Mouse (Mus musculus) ES-E14 (cell line): ENCODE data around the gene Irx6. TPM values are rescaled to one million over a fixed set of nuclear protein-coding genes. Genes with fewer than 3 reads are reported as not detected.

ENCODE experiments used
- DNase-seq: peaks from one replicate; pipeline ENCODE4 v3.0.0-alpha.2; 2013; ENCODE audit warnings: low read depth, low spot score
- H3K27ac ChIP-seq: 2 replicates; pipeline ENCODE4 v1.5.1; 2012; ENCODE audit warnings: low read depth, mild to moderate bottlenecking, low read length, moderate library complexity, mixed read lengths; ENCODE audit not compliant: poor library complexity, insufficient read depth, severe bottlenecking
- H3K36me3 ChIP-seq: 2 replicates; pipeline ENCODE4 v1.6.1; 2012; ENCODE audit warnings: mild to moderate bottlenecking, low read length, moderate library complexity, mixed read lengths; ENCODE audit not compliant: control insufficient read depth, poor library complexity, insufficient read depth, severe bottlenecking
- H3K4me1 ChIP-seq, 2 experiments: fragments of 150-350 bp in 1 of 2; sonication (generic) in 1 of 2; 2 replicates each; pipeline ENCODE4 v1.6.1; 2012; ENCODE audit warnings: low read length in 2 of 2, mild to moderate bottlenecking in 1 of 2, mixed read lengths in 1 of 2; ENCODE audit not compliant: control insufficient read depth in 2 of 2, insufficient read depth in 2 of 2, poor library complexity in 1 of 2
- H3K4me3 ChIP-seq, 2 experiments: fragments of 150-350 bp in 1 of 2; sonication (generic) in 1 of 2; 2 replicates each; pipeline ENCODE4 v1.5.1; 2012; ENCODE audit warnings: low read length in 2 of 2, low read depth in 1 of 2, mild to moderate bottlenecking in 1 of 2, mixed read lengths in 1 of 2; ENCODE audit not compliant: insufficient read depth in 1 of 2, poor library complexity in 1 of 2, severe bottlenecking in 1 of 2
- H3K9ac ChIP-seq: 2 replicates; pipeline ENCODE4 v1.6.1; 2012; ENCODE audit warnings: low read depth, mild to moderate bottlenecking, low read length, mixed read lengths; ENCODE audit not compliant: poor library complexity, insufficient read depth, severe bottlenecking
- H3K9me3 ChIP-seq: fragments of 150-350 bp; sonication (generic); 2 replicates; pipeline ENCODE4 v1.6.1; 2012; ENCODE audit warnings: low read depth, mild to moderate bottlenecking, low read length; ENCODE audit not compliant: control insufficient read depth, insufficient read depth
- CHD2 ChIP-seq: IDR thresholded peaks from 2 replicates; pipeline ENCODE4 v1.6.1; 2014; ENCODE audit warnings: mild to moderate bottlenecking, low read depth, low read length, inconsistent platforms
- HCFC1 ChIP-seq: IDR thresholded peaks from 2 replicates; pipeline ENCODE4 v1.6.1; 2012; ENCODE audit warnings: low read length, inconsistent platforms, borderline replicate concordance; ENCODE audit not compliant: insufficient read depth
- MAFK ChIP-seq: IDR thresholded peaks from 2 replicates; pipeline ENCODE4 v1.6.1; 2014; ENCODE audit warnings: mild to moderate bottlenecking, low read depth, low read length, inconsistent platforms; ENCODE audit not compliant: insufficient read depth
- ZC3H11A ChIP-seq: IDR thresholded peaks from 2 replicates; pipeline ENCODE4 v1.6.1; 2012; ENCODE audit warnings: low read depth, mild to moderate bottlenecking, inconsistent platforms, low read length, borderline replicate concordance
- ZNF384 ChIP-seq: IDR thresholded peaks from 2 replicates; pipeline ENCODE4 v1.6.1; 2012; ENCODE audit warnings: low read depth, low read length, inconsistent platforms
- in situ Hi-C, 2 experiments: fragments of 600-800 bp; cut with MboI; formaldehyde crosslinking; loops; one replicate each; pipeline ENCODE4 v1.15.1; 2025; ENCODE audit warnings: low sequenced_read_pairs in 2 of 2, inconsistent platforms in 1 of 2; ENCODE audit not compliant: unreplicated experiment in 2 of 2
- total RNA-seq: library from RNA; depleted of rRNA; stranded (reverse); fragments of 300-350 nt; gene quantifications from 2 replicates; pipeline ENCODE4 v1.2.3, GENCODE M21; 2012

The Irx6 gene
- total RNA-seq, 1 experiment: not detected

- TF ChIP-seq MAFK (no peak), HCFC1 (no peak), ZC3H11A (no peak), ZNF384 (no peak), CHD2 (no peak)
- Histone ChIP-seq H3K9ac (no peak overlapping the region), H3K36me3 (no peaks in the 10 kb centered on the region), H3K4me3 (no peak overlapping the region), H3K27ac (no peak overlapping the region), H3K4me1 (no peaks in the 10 kb centered on the region), H3K9me3 (no peaks in the 10 kb centered on the region)
- in situ Hi-C loops: no loop called here
- no peak for DNase-seq
These were observed 24.3 kb downstream of the Irx6 start for GRCm38 (mm10) chr8:92698411-92698810.

- H3K9me3 ChIP-seq: no peaks in the 10 kb centered on the region
- no peak overlapping the region for H3K9ac ChIP-seq
- no peak for DNase-seq
- in situ Hi-C loops: no loop called here
- no peaks in the 10 kb centered on the region for H3K36me3 ChIP-seq
- no peak overlapping the region for H3K27ac ChIP-seq
- no peaks in the 10 kb centered on the region for H3K4me1 ChIP-seq
- TF ChIP-seq MAFK: no peak
- no peak for TF ChIP-seq CHD2
- TF ChIP-seq ZNF384: no peak
- TF ChIP-seq ZC3H11A: no peak
- TF ChIP-seq HCFC1: no peak
- no peak overlapping the region for H3K4me3 ChIP-seq
These were observed 25.9 kb downstream of the Irx6 start for GRCm38 (mm10) chr8:92699922-92700540.

GRCm38 (mm10) chr8:92703375-92703774, 29.3 kb downstream of the Irx6 start:
- H3K9me3 ChIP-seq: no peaks in the 10 kb centered on the region
- no peak overlapping the region for H3K9ac ChIP-seq
- H3K27ac ChIP-seq: no peak overlapping the region
- DNase-seq: no peak
- in situ Hi-C loops: no loop called here
- no peak overlapping the region for H3K4me3 ChIP-seq
- no peaks in the 10 kb centered on the region for H3K4me1 ChIP-seq
- no peak for TF ChIP-seq ZNF384
- no peak for TF ChIP-seq CHD2
- no peak for TF ChIP-seq ZC3H11A
- no peak for TF ChIP-seq MAFK
- TF ChIP-seq HCFC1: no peak
- H3K36me3 ChIP-seq: no peaks in the 10 kb centered on the region

GRCm38 (mm10) chr8:92706311-92706710, 32.2 kb downstream of the Irx6 start:
- DNase-seq: no peak
- in situ Hi-C loops: no loop called here
- Histone ChIP-seq H3K36me3 (no peaks in the 10 kb centered on the region), H3K9me3 (no peaks in the 10 kb centered on the region), H3K4me3 (no peak overlapping the region), H3K27ac (no peak overlapping the region), H3K4me1 (no peaks in the 10 kb centered on the region), H3K9ac (no peak overlapping the region)
- TF ChIP-seq CHD2 (no peak), ZC3H11A (no peak), HCFC1 (no peak), ZNF384 (no peak), MAFK (no peak)

- in situ Hi-C loops: no loop called here
- peak; percentile 17 for DNase-seq
- H3K9ac ChIP-seq: no peak overlapping the region
- TF ChIP-seq HCFC1 (no peak), CHD2 (no peak), ZNF384 (no peak), ZC3H11A (no peak), MAFK (no peak)
- H3K36me3 ChIP-seq: no peaks in the 10 kb centered on the region
- no peak overlapping the region for H3K4me3 ChIP-seq
- H3K27ac ChIP-seq: no peak overlapping the region
- H3K4me1 ChIP-seq: peaks cover 3 to 5% of the 10 kb centered on the region in 2 experiments; a peak in 2 of 4 replicates
- H3K9me3 ChIP-seq: no peaks in the 10 kb centered on the region
These were observed 39.2 kb downstream of the Irx6 start for GRCm38 (mm10) chr8:92713286-92713685.
